Mouse (Mus musculus) megakaryocyte, embryonic 14.5 days (primary cell): ENCODE measurements around the gene Uchl1.

Source experiments
- FLI1 ChIP-seq: IDR thresholded peaks from 2 replicates; pipeline ENCODE4 v1.6.1; 2012; ENCODE audit warnings: low read length, inconsistent platforms, mixed read lengths
- GATA1 ChIP-seq: IDR thresholded peaks from 3 replicates; pipeline ENCODE4 v1.6.1; 2012; ENCODE audit warnings: mixed read lengths, low read length, inconsistent platforms, borderline replicate concordance

GRCm38 (mm10) chr5:66675983-66676382 lies at the start of gene Uchl1:
- TF ChIP-seq GATA1 (no peak), FLI1 (no peak)
